Mouse (Mus musculus) erythroblast, embryonic 14.5 days (primary cell): Measurements from ENCODE around the gene Cadm1.

ENCODE experiments used
- GATA1 ChIP-seq: IDR thresholded peaks from 2 replicates; pipeline ENCODE4 v1.6.1; 2012; ENCODE audit warnings: low read length, inconsistent platforms, mixed read lengths
- TAL1 ChIP-seq: IDR thresholded peaks from 3 replicates; pipeline ENCODE4 v1.6.1; 2012; ENCODE audit warnings: low read length, inconsistent platforms, mixed read lengths

GRCm38 (mm10) chr9:47858778-47859395 lies 328.9 kb downstream of the Cadm1 start:
- TF ChIP-seq TAL1 (no peak), GATA1 (no peak)
